In the genomic region with DNA sequence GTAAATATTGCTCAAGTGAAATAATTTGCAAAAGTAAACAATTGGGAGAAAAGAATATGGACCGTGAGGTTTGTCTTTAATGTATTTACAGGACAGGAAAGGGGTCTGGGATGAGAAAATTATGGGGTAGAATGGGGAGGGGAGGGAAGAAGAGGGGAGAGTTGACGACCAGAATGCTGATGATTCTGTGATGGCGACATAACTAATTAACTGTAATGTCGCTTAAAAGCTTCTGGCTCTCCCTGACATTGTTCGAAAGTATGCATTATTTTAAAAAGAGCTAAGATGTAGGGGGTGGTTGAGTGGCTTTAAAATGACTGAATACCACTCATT, we compare ENCODE assay signal across 8 mouse cellular contexts.
DNase-seq lines count a peak whose midpoint lies in the region; ATAC-seq and TF ChIP-seq lines count a peak whose summit lies in the region.
"Had no signal": no experiment of that assay in that cellular context is flagged by ENCODE, and none has a peak within 500 bp of the region (broad histone marks: within the 10 kb centered on the region; RNA-seq: fewer than 3 reads in every experiment).

No protein-coding gene starts in this region.

- DNase-seq in kidney, adult 18-20 months, result no peak
- DNase-seq in forebrain, embryonic 11.5 days (ENCODE audit: low spot score), result no peak
- peak; percentile 54 for DNase-seq in hindbrain, postnatal 0 days (ENCODE audit: low spot score)
- no peak for DNase-seq in urinary bladder, adult 2 months (ENCODE audit: low spot score)
- no peak for DNase-seq in retina, embryonic 14.5 days (ENCODE audit: low spot score)

- H3K27me3 ChIP-seq in kidney, embryonic 16.5 days (ENCODE audit: insufficient read depth, low read length), result no peaks in the 10 kb centered on the region
- no peaks in the 10 kb centered on the region for H3K27me3 ChIP-seq in forebrain, embryonic 11.5 days (ENCODE audit: control insufficient read depth, insufficient read depth, low read length)
- no peaks in the 10 kb centered on the region for H3K27me3 ChIP-seq in hindbrain, postnatal 0 days (ENCODE audit: insufficient read depth, low read length)
- H3K27me3 ChIP-seq in neural tube, embryonic 13.5 days, result no peaks in the 10 kb centered on the region

- peak overlapping the region; percentile 53; the same call in 1 of the 2 replicates for H3K9ac ChIP-seq in kidney, embryonic 16.5 days (replicated peaks; ENCODE audit: low read length)
- peak overlapping the region; percentile 10; the same call in 1 of the 2 replicates for H3K9ac ChIP-seq in forebrain, embryonic 11.5 days (ENCODE audit: low read length)
- H3K9ac ChIP-seq in hindbrain, postnatal 0 days (replicated peaks; ENCODE audit: low read length), result peak overlapping the region; percentile 48
- H3K9ac ChIP-seq in neural tube, embryonic 13.5 days, result peak overlapping the region; percentile 74

- H3K4me3 ChIP-seq in kidney, embryonic 16.5 days (ENCODE audit: low read length), result peak overlapping the region; percentile 41
- H3K4me3 ChIP-seq in forebrain, embryonic 11.5 days (ENCODE audit: low read depth, low read length), result peak overlapping the region; percentile 21
- H3K4me3 ChIP-seq in hindbrain, postnatal 0 days (ENCODE audit: low read length), result peak overlapping the region; percentile 41
- H3K4me3 ChIP-seq in neural tube, embryonic 13.5 days, result peak overlapping the region; percentile 39
- H3K4me3 ChIP-seq: erythroblast, embryonic 14.5 days had no signal

- WGBS in kidney, embryonic 16.5 days, result 8% methylated on average over 5 of the region's 5 CpGs
- WGBS in forebrain, embryonic 11.5 days, result 2% methylated on average over 5 of the region's 5 CpGs
- WGBS in hindbrain, postnatal 0 days, result 2% methylated on average over 5 of the region's 5 CpGs
- whole genome bisulfite sequencing in neural tube, embryonic 13.5 days, result 3% methylated on average over 5 of the region's 5 CpGs

- no peak for ATAC-seq in kidney, embryonic 16.5 days (ENCODE audit: low FRiP score, low TSS enrichment)
- peak; percentile 43 for ATAC-seq in forebrain, embryonic 11.5 days (replicated peaks; ENCODE audit: low FRiP score)
- peak; percentile 32; the same call in 1 of the 2 replicates for ATAC-seq in hindbrain, postnatal 0 days
- ATAC-seq in neural tube, embryonic 13.5 days (ENCODE audit: low read depth), result peak; percentile 66

- H3K4me2 ChIP-seq in kidney, embryonic 16.5 days (replicated peaks; ENCODE audit: low read depth, low read length), result peak overlapping the region; percentile 58
- H3K4me2 ChIP-seq in forebrain, embryonic 11.5 days (ENCODE audit: low read depth, low read length, severe bottlenecking), result peak overlapping the region; percentile 41
- peak overlapping the region; percentile 69 for H3K4me2 ChIP-seq in hindbrain, postnatal 0 days (ENCODE audit: low read depth, low read length)
- peak overlapping the region; percentile 65 for H3K4me2 ChIP-seq in neural tube, embryonic 13.5 days

- H3K36me3 ChIP-seq in kidney, embryonic 16.5 days (ENCODE audit: insufficient read depth, low read length), result no peaks in the 10 kb centered on the region
- no peaks in the 10 kb centered on the region for H3K36me3 ChIP-seq in forebrain, embryonic 11.5 days (ENCODE audit: control insufficient read depth, insufficient read depth, low read length)
- no peaks in the 10 kb centered on the region for H3K36me3 ChIP-seq in hindbrain, postnatal 0 days (ENCODE audit: insufficient read depth, low read length)
- no peaks in the 10 kb centered on the region for H3K36me3 ChIP-seq in neural tube, embryonic 13.5 days

- TF ChIP-seq CTCF in hindbrain, postnatal 0 days (IDR thresholded peaks at IDR 0.05; ENCODE audit: low read depth), result no peak

- H3K27ac ChIP-seq in kidney, embryonic 16.5 days (ENCODE audit: low read length), result no peak overlapping the region
- H3K27ac ChIP-seq in forebrain, embryonic 11.5 days (ENCODE audit: low read depth, low read length), result peak overlapping the region; percentile 96
- peak overlapping the region; percentile 90 for H3K27ac ChIP-seq in hindbrain, postnatal 0 days
- H3K27ac ChIP-seq in neural tube, embryonic 13.5 days (replicated peaks), result peak overlapping the region; percentile 96

- H3K4me1 ChIP-seq in kidney, embryonic 16.5 days (ENCODE audit: insufficient read depth, low read length), result 0 out of 2 replicates have a peak, but pooled peaks cover 5% of the 10 kb centered on the region
- peaks cover 8% of the 10 kb centered on the region for H3K4me1 ChIP-seq in forebrain, embryonic 11.5 days (replicated peaks; ENCODE audit: control insufficient read depth, insufficient read depth, low read length)
- 0 out of 2 replicates have a peak, but pooled peaks cover 9% of the 10 kb centered on the region for H3K4me1 ChIP-seq in hindbrain, postnatal 0 days (ENCODE audit: insufficient read depth, low read length)
- H3K4me1 ChIP-seq in neural tube, embryonic 13.5 days (replicated peaks), result peaks cover 22% of the 10 kb centered on the region

- no peaks in the 10 kb centered on the region for H3K9me3 ChIP-seq in kidney, embryonic 16.5 days (ENCODE audit: low read length)
- H3K9me3 ChIP-seq in forebrain, embryonic 11.5 days (ENCODE audit: control insufficient read depth, low read length), result no peaks in the 10 kb centered on the region
- no peaks in the 10 kb centered on the region for H3K9me3 ChIP-seq in hindbrain, postnatal 0 days (ENCODE audit: low read length)
- H3K9me3 ChIP-seq in neural tube, embryonic 13.5 days, result no peaks in the 10 kb centered on the region

Comparison
In these comparisons a context has a peak if more than half of its experiments do, and no peak if none do; other contexts are left out.
1. H3K9ac ChIP-seq: peak in every context shown above with its lines; median percentile 74 in neural tube, embryonic 13.5 days; 53 in kidney, embryonic 16.5 days; 48 in hindbrain, postnatal 0 days; 10 in forebrain, embryonic 11.5 days.